Mouse (Mus musculus): ENCODE measurements around the gene Adam30. TPM values are rescaled to one million over a fixed set of nuclear protein-coding genes. Genes with fewer than 3 reads are reported as not detected.

The Adam30 gene
- polyA plus RNA-seq, 1 experiment from 2014 or later, result not detected

DNA sequence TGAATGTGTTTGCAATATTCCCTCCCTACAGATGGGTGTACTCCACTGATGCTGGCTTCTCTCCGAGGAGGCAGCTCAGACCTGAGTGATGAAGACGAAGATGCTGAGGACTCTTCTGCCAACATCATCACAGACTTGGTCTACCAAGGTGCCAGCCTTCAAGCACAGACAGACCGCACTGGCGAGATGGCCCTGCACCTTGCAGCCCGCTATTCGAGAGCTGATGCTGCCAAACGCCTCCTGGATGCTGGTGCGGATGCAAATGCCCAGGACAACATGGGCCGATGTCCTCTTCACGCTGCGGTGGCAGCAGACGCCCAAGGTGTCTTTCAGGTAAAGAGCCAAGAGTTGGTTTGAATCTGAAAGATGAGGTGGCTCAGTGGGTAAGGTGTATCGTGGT is 17.6 kb upstream of the Adam30 start:
- Histone ChIP-seq H3K4me1 (replicated peaks; ENCODE audit: control insufficient read depth, insufficient read depth, low read length) (no peaks in the 10 kb centered on the region), H3K9me3 (ENCODE audit: control insufficient read depth, low read length) (no peaks in the 10 kb centered on the region), H3K36me3 (ENCODE audit: control insufficient read depth, insufficient read depth, low read length) (0 out of 2 replicates have a peak, but pooled peaks cover 10% of the 10 kb centered on the region), H3K4me2 (replicated peaks; ENCODE audit: low read depth, low read length) (no peak overlapping the region), H3K4me3 (ENCODE audit: low read depth, low read length) (no peak overlapping the region), H3K27me3 (ENCODE audit: control insufficient read depth, insufficient read depth, low read length) (no peaks in the 10 kb centered on the region), H3K27ac (ENCODE audit: low read depth, low read length) (no peak overlapping the region), H3K9ac (ENCODE audit: low read depth, low read length) (no peak overlapping the region)
- 93% methylated on average over 13 of the region's 13 CpGs for WGBS
- DNase-seq (ENCODE audit: low spot score) (no peak), ATAC-seq (ENCODE audit: low FRiP score) (no peak)

DNA sequence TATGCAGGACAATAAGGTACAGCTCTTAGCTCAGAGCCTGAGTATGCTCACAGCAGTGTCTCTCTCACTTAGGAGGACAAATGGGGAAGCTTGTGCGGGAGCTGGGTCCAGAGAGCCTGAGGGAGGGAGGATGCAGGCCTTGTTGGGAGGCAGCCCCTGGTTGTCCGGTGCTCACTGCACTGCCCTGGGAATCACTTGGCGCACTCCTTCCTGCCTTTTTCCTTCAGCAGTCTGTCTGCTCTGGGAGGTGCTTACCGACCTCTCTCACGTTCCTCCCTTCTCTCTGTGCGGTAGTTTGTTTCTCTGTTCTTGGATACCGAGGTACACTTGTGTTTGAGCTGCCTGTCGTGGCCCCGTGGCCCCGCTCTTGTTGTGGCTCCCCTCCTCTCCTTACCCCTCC is 15.2 kb upstream of the Adam30 start:
- Histone ChIP-seq H3K9ac (ENCODE audit: low read depth, low read length) (no peak overlapping the region), H3K27ac (ENCODE audit: low read depth, low read length) (no peak overlapping the region), H3K36me3 (ENCODE audit: control insufficient read depth, insufficient read depth, low read length) (0 out of 2 replicates have a peak, but pooled peaks cover 7% of the 10 kb centered on the region), H3K4me2 (replicated peaks; ENCODE audit: low read depth, low read length) (no peak overlapping the region), H3K27me3 (ENCODE audit: control insufficient read depth, insufficient read depth, low read length) (no peaks in the 10 kb centered on the region), H3K4me1 (replicated peaks; ENCODE audit: control insufficient read depth, insufficient read depth, low read length) (no peaks in the 10 kb centered on the region), H3K9me3 (ENCODE audit: control insufficient read depth, low read length) (no peaks in the 10 kb centered on the region), H3K4me3 (ENCODE audit: low read depth, low read length) (no peak overlapping the region)
- 89% methylated on average over 10 of the region's 10 CpGs for WGBS
- no peak for DNase-seq (ENCODE audit: low spot score)
- no peak for ATAC-seq (ENCODE audit: low FRiP score)

DNA sequence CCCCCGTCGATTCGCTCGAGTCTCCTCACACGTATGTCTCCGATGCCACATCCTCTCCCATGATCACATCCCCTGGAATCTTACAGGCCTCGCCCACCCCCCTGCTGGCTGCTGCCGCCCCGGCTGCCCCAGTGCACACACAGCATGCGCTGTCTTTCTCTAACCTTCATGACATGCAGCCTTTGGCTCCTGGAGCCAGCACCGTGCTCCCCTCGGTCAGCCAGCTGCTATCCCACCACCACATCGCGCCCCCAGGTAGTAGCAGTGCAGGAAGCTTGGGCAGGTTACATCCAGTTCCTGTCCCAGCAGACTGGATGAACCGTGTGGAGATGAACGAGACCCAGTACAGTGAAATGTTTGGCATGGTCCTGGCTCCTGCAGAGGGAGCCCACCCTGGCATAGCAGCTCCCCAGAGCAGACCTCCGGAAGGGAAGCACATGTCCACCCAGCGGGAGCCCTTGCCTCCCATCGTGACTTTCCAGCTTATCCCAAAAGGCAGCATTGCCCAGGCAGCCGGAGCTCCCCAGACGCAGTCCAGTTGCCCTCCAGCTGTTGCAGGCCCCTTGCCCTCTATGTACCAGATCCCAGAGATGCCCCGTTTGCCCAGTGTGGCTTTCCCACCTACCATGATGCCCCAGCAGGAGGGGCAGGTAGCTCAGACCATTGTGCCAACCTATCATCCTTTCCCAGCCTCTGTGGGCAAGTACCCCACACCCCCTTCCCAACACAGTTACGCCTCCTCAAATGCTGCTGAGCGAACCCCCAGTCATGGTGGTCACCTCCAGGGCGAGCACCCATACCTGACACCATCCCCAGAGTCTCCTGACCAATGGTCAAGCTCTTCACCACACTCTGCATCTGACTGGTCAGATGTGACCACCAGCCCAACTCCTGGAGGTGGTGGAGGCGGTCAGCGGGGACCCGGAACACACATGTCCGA is 13.7 kb upstream of the Adam30 start:
- Histone ChIP-seq H3K9ac (ENCODE audit: low read depth, low read length) (no peak overlapping the region), H3K4me1 (replicated peaks; ENCODE audit: control insufficient read depth, insufficient read depth, low read length) (no peaks in the 10 kb centered on the region), H3K36me3 (ENCODE audit: control insufficient read depth, insufficient read depth, low read length) (0 out of 2 replicates have a peak, but pooled peaks cover 7% of the 10 kb centered on the region), H3K4me3 (ENCODE audit: low read depth, low read length) (no peak overlapping the region), H3K27me3 (ENCODE audit: control insufficient read depth, insufficient read depth, low read length) (no peaks in the 10 kb centered on the region), H3K4me2 (replicated peaks; ENCODE audit: low read depth, low read length) (no peak overlapping the region), H3K27ac (ENCODE audit: low read depth, low read length) (no peak overlapping the region), H3K9me3 (ENCODE audit: control insufficient read depth, low read length) (no peaks in the 10 kb centered on the region)
- 95% methylated on average over 29 of the region's 29 CpGs for WGBS
- ATAC-seq (ENCODE audit: low FRiP score) (no peak), DNase-seq (ENCODE audit: low spot score) (no peak)

DNA sequence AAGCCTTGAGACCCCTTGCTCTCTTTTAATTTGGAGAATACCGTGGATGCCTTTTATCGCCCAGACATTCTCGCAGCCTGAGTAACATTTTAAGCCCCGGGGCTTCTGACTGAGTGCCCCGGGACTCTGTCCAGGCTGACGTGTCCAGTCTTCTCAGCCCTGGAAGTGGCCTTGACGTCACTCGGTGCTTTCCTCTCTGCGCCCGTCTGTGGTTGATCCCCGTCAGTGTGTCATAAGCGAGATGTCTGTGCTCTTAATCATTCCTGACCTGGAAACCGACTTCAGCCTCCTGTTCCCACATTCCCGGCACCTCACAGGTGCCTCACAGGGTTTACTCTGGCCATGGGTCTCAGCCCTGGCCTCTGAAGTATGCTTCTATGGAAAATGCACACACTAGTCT is 12.7 kb upstream of the Adam30 start:
- Histone ChIP-seq H3K9ac (ENCODE audit: low read depth, low read length) (no peak overlapping the region), H3K27me3 (ENCODE audit: control insufficient read depth, insufficient read depth, low read length) (no peaks in the 10 kb centered on the region), H3K4me1 (replicated peaks; ENCODE audit: control insufficient read depth, insufficient read depth, low read length) (no peaks in the 10 kb centered on the region), H3K36me3 (ENCODE audit: control insufficient read depth, insufficient read depth, low read length) (0 out of 2 replicates have a peak, but pooled peaks cover 7% of the 10 kb centered on the region), H3K9me3 (ENCODE audit: control insufficient read depth, low read length) (no peaks in the 10 kb centered on the region), H3K4me2 (replicated peaks; ENCODE audit: low read depth, low read length) (no peak overlapping the region), H3K27ac (ENCODE audit: low read depth, low read length) (no peak overlapping the region), H3K4me3 (ENCODE audit: low read depth, low read length) (no peak overlapping the region)
- no peak for ATAC-seq (ENCODE audit: low FRiP score)
- no peak for DNase-seq (ENCODE audit: low spot score)
- 90% methylated on average over 14 of the region's 14 CpGs for WGBS

DNA sequence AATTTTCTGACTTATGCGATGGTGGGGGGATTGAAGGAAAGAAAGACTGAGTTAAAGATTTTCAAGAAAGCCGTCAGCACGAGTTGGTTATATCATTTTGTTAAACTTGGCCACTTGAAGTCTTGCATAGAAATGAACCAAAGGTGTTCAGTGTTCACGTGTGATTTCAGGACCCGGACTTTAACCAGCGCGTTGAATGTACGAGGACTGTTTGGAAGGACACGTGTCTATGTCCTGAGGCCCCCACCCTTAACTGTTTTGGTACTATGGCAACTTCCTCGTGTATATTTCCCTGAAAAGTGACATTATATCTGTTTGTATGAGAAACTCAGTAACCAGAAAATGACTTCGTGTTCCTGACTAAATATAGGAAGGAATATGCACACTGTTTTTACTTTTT is 10.5 kb upstream of the Adam30 start:
- Histone ChIP-seq H3K4me2 (replicated peaks; ENCODE audit: low read depth, low read length) (no peak overlapping the region), H3K9ac (ENCODE audit: low read depth, low read length) (no peak overlapping the region), H3K27me3 (ENCODE audit: control insufficient read depth, insufficient read depth, low read length) (no peaks in the 10 kb centered on the region), H3K4me1 (replicated peaks; ENCODE audit: control insufficient read depth, insufficient read depth, low read length) (no peaks in the 10 kb centered on the region), H3K27ac (ENCODE audit: low read depth, low read length) (no peak overlapping the region), H3K36me3 (ENCODE audit: control insufficient read depth, insufficient read depth, low read length) (0 out of 2 replicates have a peak, but pooled peaks cover 7% of the 10 kb centered on the region), H3K9me3 (ENCODE audit: control insufficient read depth, low read length) (no peaks in the 10 kb centered on the region), H3K4me3 (ENCODE audit: low read depth, low read length) (no peak overlapping the region)
- ATAC-seq (ENCODE audit: low FRiP score) (no peak), DNase-seq (ENCODE audit: low spot score) (no peak)
- WGBS, result 95% methylated on average over 11 of the region's 11 CpGs

DNA sequence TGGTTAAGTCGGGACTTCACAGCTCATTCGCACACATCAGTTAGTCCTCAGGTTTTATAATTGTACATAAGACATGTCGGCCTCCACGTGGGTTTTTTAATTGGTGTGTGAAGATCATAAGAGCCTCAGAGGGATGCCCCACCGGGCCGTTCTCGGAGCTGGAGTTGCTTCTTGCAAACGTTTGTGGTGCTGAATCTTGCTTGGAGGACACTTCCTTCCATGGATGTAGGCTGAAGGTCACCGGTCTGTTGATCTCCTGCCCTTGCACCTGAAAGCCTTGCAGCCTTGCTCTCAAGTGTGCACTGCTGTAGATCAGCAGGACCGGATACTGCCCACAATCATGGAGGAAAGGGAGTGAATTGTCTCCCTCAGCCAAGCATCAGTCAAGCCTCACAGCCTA is 9.4 kb upstream of the Adam30 start:
- no peak for ATAC-seq (ENCODE audit: low FRiP score)
- no peak overlapping the region for H3K4me2 ChIP-seq (replicated peaks; ENCODE audit: low read depth, low read length)
- 0 out of 2 replicates have a peak, but pooled peaks cover 7% of the 10 kb centered on the region for H3K36me3 ChIP-seq (ENCODE audit: control insufficient read depth, insufficient read depth, low read length)
- no peak for DNase-seq (ENCODE audit: low spot score)
- H3K4me3 ChIP-seq (ENCODE audit: low read depth, low read length), result no peak overlapping the region
- no peaks in the 10 kb centered on the region for H3K4me1 ChIP-seq (replicated peaks; ENCODE audit: control insufficient read depth, insufficient read depth, low read length)
- 90% methylated on average over 10 of the region's 10 CpGs for WGBS
- H3K27me3 ChIP-seq (ENCODE audit: control insufficient read depth, insufficient read depth, low read length), result no peaks in the 10 kb centered on the region
- no peak overlapping the region for H3K27ac ChIP-seq (ENCODE audit: low read depth, low read length)
- no peaks in the 10 kb centered on the region for H3K9me3 ChIP-seq (ENCODE audit: control insufficient read depth, low read length)
- no peak overlapping the region for H3K9ac ChIP-seq (ENCODE audit: low read depth, low read length)

DNA sequence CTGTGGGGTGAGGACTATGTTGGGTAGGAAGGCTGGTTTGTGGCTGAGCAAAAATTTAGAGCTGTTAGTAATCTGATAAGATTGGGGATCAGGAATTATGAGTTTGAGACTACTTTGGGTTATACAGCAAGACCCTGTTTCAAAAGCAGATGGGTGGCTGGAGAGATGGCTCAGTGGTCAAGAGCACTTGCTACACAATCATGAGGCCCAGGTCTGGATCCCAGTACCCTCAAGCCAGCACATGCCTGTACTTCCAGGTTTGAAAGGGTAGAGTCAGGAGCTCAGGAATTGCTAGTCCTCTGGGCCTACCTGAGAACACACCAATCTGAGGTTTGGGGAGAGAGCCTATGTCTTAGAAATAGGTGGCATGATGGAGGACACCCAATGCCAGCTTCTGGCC is 7.0 kb upstream of the Adam30 start:
- Histone ChIP-seq H3K9ac (ENCODE audit: low read depth, low read length) (no peak overlapping the region), H3K27me3 (ENCODE audit: control insufficient read depth, insufficient read depth, low read length) (no peaks in the 10 kb centered on the region), H3K27ac (ENCODE audit: low read depth, low read length) (no peak overlapping the region), H3K9me3 (ENCODE audit: control insufficient read depth, low read length) (no peaks in the 10 kb centered on the region), H3K36me3 (ENCODE audit: control insufficient read depth, insufficient read depth, low read length) (no peaks in the 10 kb centered on the region), H3K4me3 (ENCODE audit: low read depth, low read length) (no peak overlapping the region), H3K4me2 (replicated peaks; ENCODE audit: low read depth, low read length) (no peak overlapping the region), H3K4me1 (replicated peaks; ENCODE audit: control insufficient read depth, insufficient read depth, low read length) (no peaks in the 10 kb centered on the region)
- DNase-seq (ENCODE audit: low spot score) (no peak), ATAC-seq (ENCODE audit: low FRiP score) (no peak)

DNA sequence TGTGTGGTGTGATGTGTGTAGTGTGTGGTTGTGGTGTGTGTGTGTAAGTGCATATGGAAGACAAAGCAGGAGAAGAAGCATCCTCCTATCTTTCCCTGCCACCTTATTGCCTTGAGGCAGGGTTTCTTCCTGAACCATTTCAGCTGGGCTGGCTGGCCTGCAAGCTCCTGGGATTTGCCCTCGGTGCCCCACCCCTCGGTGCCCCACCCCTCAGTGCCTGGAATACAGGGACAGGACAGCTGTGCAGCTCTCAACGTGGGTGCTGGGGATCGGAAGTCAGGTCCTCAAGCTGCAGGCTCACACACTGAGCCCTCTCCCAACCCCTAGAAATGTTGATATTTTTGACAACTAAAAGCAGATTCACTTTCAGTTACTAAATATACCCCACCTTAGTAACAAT is 4.3 kb upstream of the Adam30 start:
- WGBS, result 41% methylated on average over 4 of the region's 4 CpGs

DNA sequence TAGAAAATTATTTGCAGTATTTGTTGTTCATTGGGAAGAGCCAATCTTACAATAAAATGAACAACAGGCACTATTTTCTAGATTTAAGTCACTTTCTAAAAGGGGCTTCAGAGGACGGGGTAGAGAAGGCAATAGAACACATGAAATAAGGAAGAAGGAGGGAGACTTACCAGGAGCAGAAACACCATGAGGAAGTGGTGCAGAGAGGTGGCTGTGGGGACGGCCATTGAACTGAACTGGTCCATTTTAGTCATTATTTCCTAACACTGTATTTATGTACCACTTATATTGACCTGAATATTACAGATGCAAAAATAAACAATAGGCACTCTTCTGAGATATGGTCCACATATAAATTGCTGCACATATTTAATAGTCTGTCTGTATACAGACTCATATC is 3.4 kb upstream of the Adam30 start:
- no peak overlapping the region for H3K27ac ChIP-seq (ENCODE audit: low read depth, low read length)
- no peaks in the 10 kb centered on the region for H3K27me3 ChIP-seq (ENCODE audit: control insufficient read depth, insufficient read depth, low read length)
- no peak overlapping the region for H3K9ac ChIP-seq (ENCODE audit: low read depth, low read length)
- DNase-seq (ENCODE audit: low spot score), result no peak
- WGBS, result 81% methylated on average over 2 of the region's 2 CpGs
- no peak overlapping the region for H3K4me3 ChIP-seq (ENCODE audit: low read depth, low read length)
- H3K9me3 ChIP-seq (ENCODE audit: control insufficient read depth, low read length), result no peaks in the 10 kb centered on the region
- H3K4me1 ChIP-seq (replicated peaks; ENCODE audit: control insufficient read depth, insufficient read depth, low read length), result no peaks in the 10 kb centered on the region
- no peak overlapping the region for H3K4me2 ChIP-seq (replicated peaks; ENCODE audit: low read depth, low read length)
- no peaks in the 10 kb centered on the region for H3K36me3 ChIP-seq (ENCODE audit: control insufficient read depth, insufficient read depth, low read length)
- no peak for ATAC-seq (ENCODE audit: low FRiP score)

More for the DNA sequence above, 4.3 kb upstream of the Adam30 start:
- Histone ChIP-seq H3K4me3 (ENCODE audit: low read depth, low read length) (no peak overlapping the region), H3K9ac (ENCODE audit: low read depth, low read length) (no peak overlapping the region), H3K4me2 (replicated peaks; ENCODE audit: low read depth, low read length) (no peak overlapping the region), H3K9me3 (ENCODE audit: control insufficient read depth, low read length) (no peaks in the 10 kb centered on the region), H3K36me3 (ENCODE audit: control insufficient read depth, insufficient read depth, low read length) (no peaks in the 10 kb centered on the region), H3K27me3 (ENCODE audit: control insufficient read depth, insufficient read depth, low read length) (no peaks in the 10 kb centered on the region), H3K27ac (ENCODE audit: low read depth, low read length) (no peak overlapping the region), H3K4me1 (replicated peaks; ENCODE audit: control insufficient read depth, insufficient read depth, low read length) (no peaks in the 10 kb centered on the region)
- no peak for DNase-seq (ENCODE audit: low spot score)
- ATAC-seq (ENCODE audit: low FRiP score), result no peak

Data from hindbrain, embryonic 11.5 days (tissue).